Mouse (Mus musculus) mesoderm, embryonic 11.5 days (tissue): ENCODE measurements around the gene Gid8.
A peak's percentile ranks its signal among the peaks of the same experiment; 100 is the strongest.

Experiments
- DNase-seq: peaks from one replicate; pipeline ENCODE4 v3.0.0-alpha.2; 2012; ENCODE audit warnings: low read depth, low spot score

Gid8 gene

DNA sequence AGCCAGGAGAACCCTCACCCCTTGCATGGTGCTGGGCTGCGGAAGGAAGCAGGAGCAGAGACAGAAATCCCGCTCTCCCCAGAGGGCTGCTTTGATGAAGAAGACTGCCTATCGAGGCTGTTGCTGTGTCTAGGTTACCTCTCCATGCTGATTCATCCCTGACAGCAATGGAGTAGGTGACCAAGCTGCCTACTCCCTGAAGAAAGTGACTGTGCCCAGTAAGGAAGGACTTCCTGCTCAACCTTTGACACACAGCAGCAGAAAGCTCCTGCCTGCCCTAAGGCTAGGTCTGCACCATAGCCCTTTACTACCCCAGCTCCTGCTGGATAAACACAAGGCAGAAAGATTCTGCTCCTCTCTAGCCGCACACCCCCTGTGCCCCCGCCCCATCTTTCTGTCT, 39.0 kb downstream of the Gid8 start:
- no peak for DNase-seq

DNA sequence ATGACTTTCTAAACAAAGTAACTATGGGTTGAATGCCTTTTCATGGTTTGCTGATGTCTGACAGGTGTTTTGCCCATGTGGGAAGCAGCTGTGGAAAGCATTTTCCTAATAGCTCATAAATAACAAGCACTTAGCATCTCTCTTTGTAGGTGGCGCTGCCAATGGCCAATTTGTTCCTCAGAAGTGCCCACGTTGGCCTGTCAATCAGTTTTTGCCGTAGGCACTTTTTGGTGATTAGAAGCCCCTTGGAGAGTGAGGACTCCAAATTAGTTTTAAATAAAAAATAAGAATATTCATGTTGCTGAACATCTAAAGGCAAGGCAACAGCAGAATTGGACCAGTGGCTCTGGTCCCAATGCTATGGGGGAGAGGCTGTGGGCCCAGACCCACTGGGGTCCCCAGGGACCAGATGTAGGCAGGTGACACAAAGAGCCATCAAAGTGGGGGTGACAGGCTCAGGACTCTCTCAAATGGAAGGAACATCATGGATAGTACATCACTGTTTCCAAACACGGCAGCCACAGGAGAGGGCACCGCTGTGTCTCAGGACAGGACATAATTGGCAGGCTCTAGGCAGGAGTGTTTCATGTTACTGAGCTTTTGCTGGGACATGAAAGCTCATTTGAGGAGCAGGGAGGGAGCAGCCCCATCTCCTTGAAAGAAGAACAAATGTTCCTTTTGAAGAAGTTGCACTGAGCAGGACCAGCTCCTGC, 45.2 kb downstream of the Gid8 start:
- no peak for DNase-seq

DNA sequence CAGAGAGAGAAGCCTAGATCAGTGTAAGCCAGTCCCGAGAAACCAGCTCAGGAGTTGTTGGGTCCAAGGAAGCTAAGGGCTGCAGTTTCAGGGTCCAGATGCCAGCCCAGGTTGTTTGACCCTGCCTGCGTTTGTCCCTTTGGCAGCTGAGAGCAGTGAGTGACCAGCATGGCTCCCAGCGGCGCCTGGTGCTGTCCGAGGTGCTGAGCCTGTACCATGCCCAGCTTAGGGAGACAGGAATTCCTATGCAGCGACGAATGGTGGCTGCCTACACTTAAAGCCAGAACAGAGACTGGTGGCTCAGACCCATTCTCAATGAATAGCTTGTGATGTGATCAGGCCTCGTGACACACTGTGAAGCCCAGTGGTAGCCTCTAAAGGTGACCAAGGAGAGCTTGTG, 46.0 kb downstream of the Gid8 start:
- peak; percentile 79 for DNase-seq

DNA sequence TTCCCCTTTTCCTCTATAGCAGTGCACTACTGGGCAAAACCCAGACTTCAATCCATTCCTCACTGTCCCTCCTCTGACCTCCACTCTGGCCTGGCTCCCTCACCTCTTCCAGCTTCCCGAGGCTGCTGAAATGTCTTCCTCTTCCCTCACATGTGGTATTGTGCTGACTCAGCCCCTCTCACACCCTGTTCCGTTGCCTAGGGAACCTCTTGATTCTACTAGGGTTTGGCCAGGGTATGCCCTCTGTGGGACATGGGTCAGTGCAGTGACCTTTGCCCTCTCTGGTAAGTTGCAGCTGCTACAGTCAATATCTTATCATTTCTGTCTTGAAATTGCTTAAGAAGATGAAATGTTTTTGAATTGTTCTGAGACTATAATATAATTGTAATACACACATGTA, 46.9 kb downstream of the Gid8 start:
- DNase-seq, result no peak

DNA sequence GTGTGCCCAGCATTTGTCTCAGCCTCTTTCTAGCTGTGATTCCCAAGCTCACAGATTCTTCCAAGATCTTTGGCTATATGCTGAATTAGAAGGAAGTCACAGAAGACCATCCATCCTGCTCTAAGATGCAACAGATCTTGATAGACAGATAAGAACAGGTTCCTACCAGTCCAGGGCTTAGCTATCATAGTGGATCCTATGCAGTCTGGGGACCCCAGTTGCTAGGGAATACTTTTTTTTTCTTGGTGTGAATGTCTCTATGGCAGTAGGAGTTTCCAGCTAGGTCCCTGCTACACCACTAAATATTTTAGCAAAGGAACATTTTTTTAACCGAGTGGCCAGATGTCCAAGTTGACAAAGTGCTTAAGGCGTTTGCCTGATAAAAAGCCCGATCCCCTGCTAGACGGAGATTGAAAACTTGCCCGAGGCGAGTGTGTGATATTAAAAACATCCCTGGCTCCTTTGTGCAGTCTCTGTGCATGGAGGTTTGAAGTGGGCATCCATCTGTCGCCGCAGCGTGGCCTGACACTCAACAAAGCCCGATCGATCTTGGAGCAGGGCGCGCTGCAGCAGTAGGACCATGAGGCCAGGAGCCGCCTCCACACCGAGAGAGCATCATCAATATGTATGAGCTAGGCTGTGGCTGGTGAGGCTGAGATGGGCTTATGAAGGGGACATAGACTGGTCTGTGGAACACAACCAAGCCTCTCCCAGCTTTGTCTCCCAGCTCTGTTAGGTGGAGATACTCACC, 48.8 kb downstream of the Gid8 start:
- DNase-seq, result peak; percentile 65

DNA sequence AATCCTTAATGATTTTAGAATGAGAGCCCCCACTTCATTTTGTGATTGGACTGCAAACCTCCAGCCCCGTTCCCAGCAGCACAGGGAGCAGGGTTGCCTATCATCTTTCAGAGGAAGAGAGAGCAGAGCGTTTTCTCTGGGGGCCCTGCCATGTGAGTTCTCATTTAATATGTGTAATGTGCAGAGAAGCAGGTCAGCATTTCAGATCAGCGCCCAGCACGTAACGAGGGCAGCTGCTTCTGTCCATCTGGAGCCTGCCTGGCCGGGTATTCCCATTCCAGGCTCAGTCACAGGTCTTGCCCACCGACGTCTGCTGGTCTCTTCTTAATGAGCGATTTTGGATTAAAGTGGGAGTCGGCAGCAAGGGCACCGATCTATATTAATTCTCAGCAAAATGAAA, 55.1 kb downstream of the Gid8 start:
- no peak for DNase-seq

DNA sequence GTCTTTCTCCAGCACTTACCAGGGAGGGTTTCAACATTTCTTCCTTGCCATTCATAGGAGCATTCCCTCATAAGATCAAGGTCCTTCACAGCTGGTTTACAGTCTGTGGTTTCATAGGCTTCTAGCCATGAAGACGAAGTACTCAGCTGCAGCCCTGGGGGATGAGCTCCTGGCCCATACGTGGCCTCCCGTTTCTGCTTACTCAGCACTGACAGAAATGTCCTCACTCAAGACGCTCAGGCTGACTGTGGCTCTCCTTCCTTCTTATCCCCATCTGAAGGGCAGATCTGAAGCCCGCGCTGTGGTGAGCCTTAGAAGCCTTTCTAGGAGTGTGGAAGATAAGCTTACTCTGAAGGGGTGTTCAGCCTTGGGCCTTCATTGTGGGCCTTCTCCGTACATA, 55.8 kb downstream of the Gid8 start:
- DNase-seq, result no peak
